Mouse (Mus musculus) ES-E14 (cell line): ENCODE data around the gene Pard3b.

Experiments
- CHD2 ChIP-seq: IDR thresholded peaks from 2 replicates; pipeline ENCODE4 v1.6.1; 2014; ENCODE audit warnings: mild to moderate bottlenecking, low read depth, low read length, inconsistent platforms
- HCFC1 ChIP-seq: IDR thresholded peaks from 2 replicates; pipeline ENCODE4 v1.6.1; 2012; ENCODE audit warnings: low read length, inconsistent platforms, borderline replicate concordance; ENCODE audit not compliant: insufficient read depth
- MAFK ChIP-seq: IDR thresholded peaks from 2 replicates; pipeline ENCODE4 v1.6.1; 2014; ENCODE audit warnings: mild to moderate bottlenecking, low read depth, low read length, inconsistent platforms; ENCODE audit not compliant: insufficient read depth
- ZNF384 ChIP-seq: IDR thresholded peaks from 2 replicates; pipeline ENCODE4 v1.6.1; 2012; ENCODE audit warnings: low read depth, low read length, inconsistent platforms

DNA sequence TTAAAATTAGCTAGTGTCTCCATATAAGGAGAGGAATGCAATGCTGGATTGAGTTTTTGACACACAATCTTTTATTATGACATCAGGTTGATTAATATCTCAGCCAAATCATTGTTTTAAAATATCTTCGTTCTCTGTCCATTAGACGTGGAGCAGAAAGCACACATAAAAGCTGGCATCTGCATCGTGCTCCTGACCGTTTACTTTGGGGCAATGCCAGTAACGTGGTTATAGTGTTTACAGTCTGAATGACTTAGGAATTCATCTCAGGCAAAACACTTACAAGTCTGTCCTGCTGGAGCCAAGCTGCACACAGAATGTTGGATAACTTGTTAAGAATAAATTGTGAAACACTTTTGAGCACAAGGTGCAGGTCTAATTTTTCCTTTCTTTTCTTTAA lies 141.3 kb downstream of the Pard3b start:
- TF ChIP-seq HCFC1 (no peak), CHD2 (no peak), ZNF384 (no peak), MAFK (no peak)
